Mouse (Mus musculus): ENCODE results near the gene Kmo.

The Kmo gene

GRCm38 (mm10) chr1:175698293-175698692 is 78.1 kb downstream of the Kmo start, which contains the start of gene Wdr64:
TSS of gene Wdr64 (plus strand) at chr1:175698593.
- DNase-seq (ENCODE audit: low read depth), result no peak

GRCm38 (mm10) chr1:175699375-175699774 is 79.2 kb downstream of the Kmo start:
- no peak for DNase-seq (ENCODE audit: low read depth)

- DNase-seq (ENCODE audit: low read depth), result no peak
These were observed 79.6 kb downstream of the Kmo start for GRCm38 (mm10) chr1:175699796-175700195.

- no peak for DNase-seq (ENCODE audit: low read depth)
These were observed 81.0 kb downstream of the Kmo start for GRCm38 (mm10) chr1:175701145-175701544.

- DNase-seq (ENCODE audit: low read depth), result no peak
These were observed 87.4 kb downstream of the Kmo start for GRCm38 (mm10) chr1:175707599-175707998.

- no peak for DNase-seq (ENCODE audit: low read depth)
These were observed 87.8 kb downstream of the Kmo start for GRCm38 (mm10) chr1:175708013-175708412.

Data from c-Kit-positive CD71-positive TER-119-negative erythroid progenitor cells, embryonic 14.5 days (primary cell).